ENCODE assay signal across 18 mouse cellular contexts in genomic region chr15:61189481-61189880, GRCm38 (mm10).
DNase-seq lines count a peak whose midpoint lies in the region; ATAC-seq lines count a peak whose summit lies in the region.
"Had no signal": no experiment of that assay in that cellular context is flagged by ENCODE, and none has a peak within 500 bp of the region (broad histone marks: within the 10 kb centered on the region; RNA-seq: fewer than 3 reads in every experiment).

No protein-coding gene starts in this region.

- no peak overlapping the region for H3K4me2 ChIP-seq in neural tube, embryonic 11.5 days (ENCODE audit: low read depth)
- no peak overlapping the region for H3K4me2 ChIP-seq in neural tube, embryonic 15.5 days
- H3K4me2 ChIP-seq in embryonic facial prominence, embryonic 14.5 days (ENCODE audit: low read depth, low read length) = no peak overlapping the region
- H3K4me2 ChIP-seq: embryonic facial prominence, embryonic 13.5 days; limb, embryonic 12.5 days; midbrain, embryonic 11.5 days had no signal

- intact Hi-C loops in gastrocnemius, postnatal 14 days (cut with DNase I; ENCODE audit: low total_unique reads) = no loop called here

- DNase-seq in gastrocnemius, adult 18-20 months (ENCODE audit: low spot score) = peak; percentile 30
- no peak for DNase-seq in gastrocnemius, postnatal 14 days
- DNase-seq in neural tube, embryonic 11.5 days (ENCODE audit: low spot score) = peak; percentile 10
- DNase-seq in embryonic facial prominence, embryonic 14.5 days (ENCODE audit: low spot score) = peak; percentile 81
- DNase-seq in telencephalon, adult 2 months (ENCODE audit: low read depth, low spot score) = peak; percentile 32
- DNase-seq in adrenal gland, postnatal 36 days = no peak
- DNase-seq in T-cell, adult 2 months (ENCODE audit: low spot score) = no peak
- DNase-seq: cerebellum, postnatal 10 days; kidney, adult 9 months; liver, postnatal 0 days; lung, postnatal 36 days had no signal

- no peaks in the 10 kb centered on the region for H3K36me3 ChIP-seq in neural tube, embryonic 11.5 days (ENCODE audit: control insufficient read depth, insufficient read depth, low read length)
- H3K36me3 ChIP-seq in neural tube, embryonic 15.5 days = no peaks in the 10 kb centered on the region
- H3K36me3 ChIP-seq in embryonic facial prominence, embryonic 14.5 days (ENCODE audit: control insufficient read depth, insufficient read depth, low read length) = no peaks in the 10 kb centered on the region
- H3K36me3 ChIP-seq: embryonic facial prominence, embryonic 13.5 days; limb, embryonic 12.5 days had no signal

- no peak overlapping the region for H3K9ac ChIP-seq in neural tube, embryonic 11.5 days (ENCODE audit: low read length)
- H3K9ac ChIP-seq in neural tube, embryonic 15.5 days (replicated peaks) = no peak overlapping the region
- no peak overlapping the region for H3K9ac ChIP-seq in embryonic facial prominence, embryonic 14.5 days (ENCODE audit: low read depth, low read length)
- H3K9ac ChIP-seq: embryonic facial prominence, embryonic 13.5 days; limb, embryonic 12.5 days; liver, postnatal 0 days had no signal

- H3K9me3 ChIP-seq in neural tube, embryonic 11.5 days (ENCODE audit: control insufficient read depth, low read length) = no peaks in the 10 kb centered on the region
- H3K9me3 ChIP-seq in neural tube, embryonic 15.5 days (replicated peaks) = no peaks in the 10 kb centered on the region
- H3K9me3 ChIP-seq in embryonic facial prominence, embryonic 14.5 days (ENCODE audit: control insufficient read depth, low read length) = no peaks in the 10 kb centered on the region
- H3K9me3 ChIP-seq: embryonic facial prominence, embryonic 13.5 days; limb, embryonic 12.5 days had no signal

- H3K4me1 ChIP-seq in neural tube, embryonic 11.5 days (ENCODE audit: control insufficient read depth, insufficient read depth, low read length) = no peaks in the 10 kb centered on the region
- peaks cover under 1% of the 10 kb centered on the region; the same call in 1 of the 2 replicates for H3K4me1 ChIP-seq in neural tube, embryonic 15.5 days
- peaks cover 3% of the 10 kb centered on the region for H3K4me1 ChIP-seq in embryonic facial prominence, embryonic 14.5 days (ENCODE audit: control insufficient read depth, insufficient read depth, low read length)

- ATAC-seq in neural tube, embryonic 11.5 days (ENCODE audit: insufficient read depth, low FRiP score, low TSS enrichment) = no peak
- no peak for ATAC-seq in neural tube, embryonic 15.5 days (ENCODE audit: low FRiP score)
- ATAC-seq in embryonic facial prominence, embryonic 14.5 days (ENCODE audit: low read depth) = no peak
- ATAC-seq: forebrain, embryonic 16.5 days; inflammation-experienced regulatory T-cells, adult 6 months; liver, postnatal 0 days had no signal

- H3K4me3 ChIP-seq in neural tube, embryonic 11.5 days (ENCODE audit: low read depth, low read length) = no peak overlapping the region
- H3K4me3 ChIP-seq in neural tube, embryonic 15.5 days (replicated peaks) = no peak overlapping the region
- H3K4me3 ChIP-seq in embryonic facial prominence, embryonic 14.5 days (ENCODE audit: low read depth, low read length) = no peak overlapping the region
- H3K4me3 ChIP-seq: embryonic facial prominence, embryonic 13.5 days; heart, adult 2 months; limb, embryonic 12.5 days had no signal

- 65% methylated on average over 8 of the region's 8 CpGs for WGBS in neural tube, embryonic 11.5 days
- 83% methylated on average over 8 of the region's 8 CpGs for WGBS in neural tube, embryonic 15.5 days
- WGBS in embryonic facial prominence, embryonic 14.5 days = 24% methylated on average over 8 of the region's 8 CpGs

- H3K27me3 ChIP-seq in neural tube, embryonic 11.5 days (ENCODE audit: control insufficient read depth, insufficient read depth, low read length) = no peaks in the 10 kb centered on the region
- no peaks in the 10 kb centered on the region for H3K27me3 ChIP-seq in neural tube, embryonic 15.5 days (replicated peaks)
- no peaks in the 10 kb centered on the region for H3K27me3 ChIP-seq in embryonic facial prominence, embryonic 14.5 days (replicated peaks; ENCODE audit: control insufficient read depth, insufficient read depth, low read length)
- H3K27me3 ChIP-seq: embryonic facial prominence, embryonic 13.5 days; limb, embryonic 12.5 days had no signal

- no peak overlapping the region for H3K27ac ChIP-seq in neural tube, embryonic 11.5 days (ENCODE audit: low read depth, low read length)
- H3K27ac ChIP-seq in neural tube, embryonic 15.5 days (replicated peaks) = no peak overlapping the region
- H3K27ac ChIP-seq in embryonic facial prominence, embryonic 14.5 days (replicated peaks; ENCODE audit: low read depth, low read length) = peak overlapping the region; percentile 39; the same call in 1 of the 2 replicates
- H3K27ac ChIP-seq: embryonic facial prominence, embryonic 13.5 days; heart, adult 2 months; limb, embryonic 12.5 days had no signal

Comparison
In these comparisons a context has a peak if more than half of its experiments do, and no peak if none do; other contexts are left out.
1. DNase-seq: peak in gastrocnemius, adult 18-20 months (single experiment), neural tube, embryonic 11.5 days (single experiment), embryonic facial prominence, embryonic 14.5 days (single experiment) and telencephalon, adult 2 months (single experiment); none in gastrocnemius, postnatal 14 days (single experiment), adrenal gland, postnatal 36 days (0 of 2) and T-cell, adult 2 months (single experiment).